12 mouse cellular contexts compared by ENCODE assay signal in genomic region chr2:124948812-124949211, GRCm38 (mm10).
DNase-seq lines count a peak whose midpoint lies in the region; ATAC-seq and TF ChIP-seq lines count a peak whose summit lies in the region.
"Had no signal": no experiment of that assay in that cellular context is flagged by ENCODE, and none has a peak within 500 bp of the region (broad histone marks: within the 10 kb centered on the region; RNA-seq: fewer than 3 reads in every experiment).

No protein-coding gene starts in this region.

- peak; percentile 75 for ATAC-seq in heart, postnatal 0 days (ENCODE audit: insufficient read depth, low read depth)
- peak; percentile 73; the same call in 1 of the 2 replicates for ATAC-seq in hindbrain, embryonic 15.5 days (ENCODE audit: low FRiP score, low read depth)
- ATAC-seq in midbrain, embryonic 13.5 days: peak; percentile 67
- no peak for ATAC-seq in stomach, postnatal 0 days (ENCODE audit: low FRiP score, low TSS enrichment)

- TF ChIP-seq EP300 in heart, postnatal 0 days (IDR thresholded peaks at IDR 0.05; ENCODE audit: low read depth): no peak
- TF ChIP-seq EP300 in stomach, postnatal 0 days (optimal IDR thresholded peaks at IDR 0.05): no peak
- no peak for TF ChIP-seq EP300 in heart, adult 2 months (IDR thresholded peaks at IDR 0.05; ENCODE audit: insufficient read depth, low read depth, low read length)

- H3K27ac ChIP-seq in heart, postnatal 0 days (ENCODE audit: low read depth): no peak overlapping the region
- no peak overlapping the region for H3K27ac ChIP-seq in hindbrain, embryonic 15.5 days (replicated peaks)
- H3K27ac ChIP-seq in midbrain, embryonic 13.5 days: no peak overlapping the region
- H3K27ac ChIP-seq in stomach, postnatal 0 days (replicated peaks): no peak overlapping the region
- H3K27ac ChIP-seq in heart, adult 2 months: no peak overlapping the region
- H3K27ac ChIP-seq: lung, embryonic 15.5 days had no signal

- no peak for TF ChIP-seq POLR2A in heart, adult 2 months (IDR thresholded peaks at IDR 0.05; ENCODE audit: insufficient read depth, low read depth, low read length)

- no peak for TF ChIP-seq CTCF in heart, postnatal 0 days (IDR thresholded peaks at IDR 0.05; ENCODE audit: low read depth)
- TF ChIP-seq CTCF in stomach, postnatal 0 days (IDR thresholded peaks at IDR 0.05; ENCODE audit: low read depth): no peak
- TF ChIP-seq CTCF in heart, adult 2 months (IDR thresholded peaks at IDR 0.05): no peak

- H3K79me2 ChIP-seq in heart, adult 2 months (replicated peaks; ENCODE audit: control insufficient read depth, insufficient read depth, low read length): no peaks in the 10 kb centered on the region

- 60% methylated on average over 9 of the region's 9 CpGs for WGBS in heart, postnatal 0 days
- 33% methylated on average over 9 of the region's 9 CpGs for WGBS in hindbrain, embryonic 15.5 days
- 38% methylated on average over 9 of the region's 9 CpGs for WGBS in midbrain, embryonic 13.5 days
- WGBS in stomach, postnatal 0 days: 65% methylated on average over 9 of the region's 9 CpGs
- 73% methylated on average over 9 of the region's 9 CpGs for WGBS in heart, adult 2 months

- no peak overlapping the region for H3K4me3 ChIP-seq in heart, postnatal 0 days (ENCODE audit: low read depth, low read length)
- H3K4me3 ChIP-seq in hindbrain, embryonic 15.5 days: no peak overlapping the region
- no peak overlapping the region for H3K4me3 ChIP-seq in midbrain, embryonic 13.5 days (replicated peaks)
- no peak overlapping the region for H3K4me3 ChIP-seq in stomach, postnatal 0 days (ENCODE audit: low read depth, low read length)
- no peak overlapping the region for H3K4me3 ChIP-seq in heart, adult 2 months
- H3K4me3 ChIP-seq: lung, embryonic 15.5 days had no signal

- peaks cover 5% of the 10 kb centered on the region; the same call in 1 of the 2 replicates for H3K4me1 ChIP-seq in heart, postnatal 0 days (ENCODE audit: control insufficient read depth, insufficient read depth)
- H3K4me1 ChIP-seq in hindbrain, embryonic 15.5 days (replicated peaks): peaks cover 9% of the 10 kb centered on the region; the same call in 1 of the 2 replicates
- H3K4me1 ChIP-seq in midbrain, embryonic 13.5 days (replicated peaks): peaks cover 19% of the 10 kb centered on the region
- no peaks in the 10 kb centered on the region for H3K4me1 ChIP-seq in stomach, postnatal 0 days (replicated peaks; ENCODE audit: control insufficient read depth, insufficient read depth)
- H3K4me1 ChIP-seq in heart, adult 2 months (ENCODE audit: control insufficient read depth, insufficient read depth, low read length): no peaks in the 10 kb centered on the region
- H3K4me1 ChIP-seq: lung, embryonic 15.5 days had no signal

- H3K4me2 ChIP-seq in heart, postnatal 0 days (ENCODE audit: low read depth, low read length): no peak overlapping the region
- H3K4me2 ChIP-seq in hindbrain, embryonic 15.5 days: no peak overlapping the region
- no peak overlapping the region for H3K4me2 ChIP-seq in midbrain, embryonic 13.5 days (replicated peaks)
- H3K4me2 ChIP-seq in stomach, postnatal 0 days (replicated peaks; ENCODE audit: low read depth): no peak overlapping the region
- H3K4me2 ChIP-seq: lung, embryonic 15.5 days had no signal

- intact Hi-C loops in heart, adult 2 months (cut with DNase I): no loop called here

- H3K36me3 ChIP-seq in heart, postnatal 0 days (replicated peaks; ENCODE audit: control insufficient read depth, insufficient read depth, low read length): no peaks in the 10 kb centered on the region
- no peaks in the 10 kb centered on the region for H3K36me3 ChIP-seq in hindbrain, embryonic 15.5 days
- no peaks in the 10 kb centered on the region for H3K36me3 ChIP-seq in midbrain, embryonic 13.5 days
- H3K36me3 ChIP-seq in stomach, postnatal 0 days (ENCODE audit: control insufficient read depth, insufficient read depth, low read length): no peaks in the 10 kb centered on the region
- H3K36me3 ChIP-seq in heart, adult 2 months (ENCODE audit: control insufficient read depth, insufficient read depth, low read length): no peaks in the 10 kb centered on the region
- H3K36me3 ChIP-seq: lung, embryonic 15.5 days had no signal

- DNase-seq in heart, postnatal 0 days (ENCODE audit: low spot score): peak; percentile 5
- no peak for DNase-seq in heart, adult 9 months (ENCODE audit: low spot score in 2 of 2)
- DNase-seq in kidney, postnatal 10 days: peak; percentile 42
- DNase-seq in cerebellum, adult 9-10 months: no peak
- DNase-seq in stomach, postnatal 0 days (ENCODE audit: low spot score): no peak
- DNase-seq in heart, adult 2 months: no peak
- DNase-seq: adrenal gland, postnatal 36 days; heart, postnatal 14 days; spleen, adult 18-20 months had no signal

- H3K27me3 ChIP-seq in heart, postnatal 0 days (ENCODE audit: control insufficient read depth, insufficient read depth, low read length): no peaks in the 10 kb centered on the region
- H3K27me3 ChIP-seq in hindbrain, embryonic 15.5 days: no peaks in the 10 kb centered on the region
- H3K27me3 ChIP-seq in midbrain, embryonic 13.5 days: 0 out of 2 replicates have a peak, but pooled peaks cover 4% of the 10 kb centered on the region
- no peaks in the 10 kb centered on the region for H3K27me3 ChIP-seq in stomach, postnatal 0 days (ENCODE audit: control insufficient read depth, insufficient read depth, low read length)
- no peaks in the 10 kb centered on the region for H3K27me3 ChIP-seq in heart, adult 2 months (ENCODE audit: control insufficient read depth, insufficient read depth, low read length)
- H3K27me3 ChIP-seq: lung, embryonic 15.5 days had no signal

- no peaks in the 10 kb centered on the region for H3K9me3 ChIP-seq in heart, postnatal 0 days (replicated peaks; ENCODE audit: control insufficient read depth, low read length)
- no peaks in the 10 kb centered on the region for H3K9me3 ChIP-seq in hindbrain, embryonic 15.5 days
- H3K9me3 ChIP-seq in midbrain, embryonic 13.5 days: no peaks in the 10 kb centered on the region
- H3K9me3 ChIP-seq in stomach, postnatal 0 days (ENCODE audit: control insufficient read depth, low read length): no peaks in the 10 kb centered on the region
- H3K9me3 ChIP-seq: lung, embryonic 15.5 days had no signal

- H3K9ac ChIP-seq in heart, postnatal 0 days (replicated peaks; ENCODE audit: low read depth, low read length): no peak overlapping the region
- H3K9ac ChIP-seq in hindbrain, embryonic 15.5 days: no peak overlapping the region
- no peak overlapping the region for H3K9ac ChIP-seq in midbrain, embryonic 13.5 days (replicated peaks)
- no peak overlapping the region for H3K9ac ChIP-seq in stomach, postnatal 0 days (ENCODE audit: low read length)
- H3K9ac ChIP-seq in heart, adult 2 months (ENCODE audit: low read depth, low read length): no peak overlapping the region
- H3K9ac ChIP-seq: lung, embryonic 15.5 days had no signal

Comparison
In these comparisons a context has a peak if more than half of its experiments do, and no peak if none do; other contexts are left out.
1. DNase-seq: peak in heart, postnatal 0 days (single experiment) and kidney, postnatal 10 days (single experiment); none in heart, adult 9 months (0 of 2), cerebellum, adult 9-10 months (single experiment), stomach, postnatal 0 days (single experiment) and heart, adult 2 months (0 of 2).